Mouse (Mus musculus): ENCODE measurements around the gene Anp32e.
"Not testable (repeated sequence)": the region's sequence is repeated elsewhere in the genome, so short reads cannot be mapped to it uniquely, and the experiment has no call there.

Anp32e gene

GRCm38 (mm10) chr3:95928658-95929503, at the start of gene Anp32e:
Anp32e (plus strand) TSS chr3:95929246.
- DNase-seq = peak; percentile 97

DNA sequence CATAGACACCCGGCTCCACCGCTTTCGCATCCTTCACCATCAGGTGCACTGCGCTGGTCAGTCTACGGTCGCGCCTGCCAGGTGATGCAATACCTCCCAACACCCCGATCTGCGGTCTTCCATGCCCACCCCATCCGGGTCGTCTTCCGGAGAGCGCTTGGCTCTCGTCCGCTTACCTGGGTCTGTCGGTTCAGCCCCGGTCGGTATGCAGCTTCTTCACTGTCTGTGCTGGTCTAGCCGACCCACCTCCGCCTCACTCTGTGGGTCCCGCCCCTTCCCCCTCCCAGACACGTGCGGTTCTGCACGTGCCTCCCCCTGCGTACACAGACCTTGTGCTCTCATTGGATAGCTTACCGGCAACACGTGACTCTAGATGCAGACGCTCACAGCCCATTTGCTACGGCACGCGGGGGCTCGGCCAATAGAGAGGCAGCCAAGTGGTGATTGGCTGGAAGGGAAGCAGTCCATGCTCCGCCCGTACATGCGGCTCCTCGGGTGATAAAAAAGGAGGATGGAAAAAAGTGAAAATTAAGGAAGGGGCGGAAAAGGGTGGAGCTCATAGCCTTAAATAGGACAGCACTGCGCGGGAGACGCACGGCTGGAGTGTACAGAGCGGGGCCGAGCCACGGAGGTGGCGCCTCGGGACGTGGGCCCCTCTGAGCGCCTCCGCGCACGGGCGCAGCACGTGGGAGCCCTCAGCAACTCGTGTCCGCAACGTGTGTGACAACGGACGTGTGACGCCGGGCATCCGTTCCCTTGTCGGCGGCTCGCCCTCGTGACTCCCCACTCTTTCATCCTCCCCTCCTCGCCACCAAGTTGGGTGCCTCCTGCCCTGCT, 46.8 kb upstream of the Anp32e start, which contains the start of gene Ciart:
Gene Ciart (minus strand): TSS at position 273 of the 837 bp plus-strand sequence.
- DNase-seq = peak; percentile 92

GRCm38 (mm10) chr3:95882816-95883425, 46.1 kb upstream of the Anp32e start:
- peak; percentile 76 for DNase-seq

GRCm38 (mm10) chr3:95884400-95884799, 44.6 kb upstream of the Anp32e start:
- DNase-seq = no peak

DNA sequence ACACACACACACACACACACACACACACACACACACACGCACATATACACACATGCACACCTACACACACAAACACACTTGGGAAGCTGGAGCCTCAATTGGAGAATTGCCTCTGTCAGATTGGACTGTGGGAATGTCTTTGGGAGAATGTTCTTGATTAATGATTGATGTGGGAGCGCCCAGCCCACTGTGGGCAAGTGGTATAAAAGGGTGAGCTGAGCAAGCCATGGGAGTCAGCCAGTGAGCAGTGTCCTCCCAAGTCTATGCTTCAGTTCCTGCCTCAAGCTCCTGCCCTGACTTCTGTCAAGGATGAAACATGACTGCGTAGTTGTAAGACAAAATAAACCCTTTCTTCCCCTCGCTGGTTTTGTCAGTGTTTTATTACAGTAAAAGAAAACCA, 41.5 kb upstream of the Anp32e start:
- DNase-seq = peak; percentile 66

- DNase-seq = no peak
Observed at GRCm38 (mm10) chr3:95889664-95890063, 39.4 kb upstream of the Anp32e start.

GRCm38 (mm10) chr3:95891211-95892065, 37.6 kb upstream of the Anp32e start, which contains the start of gene BC028528:
BC028528 (minus strand) TSS chr3:95892005.
- DNase-seq = no peak

DNA sequence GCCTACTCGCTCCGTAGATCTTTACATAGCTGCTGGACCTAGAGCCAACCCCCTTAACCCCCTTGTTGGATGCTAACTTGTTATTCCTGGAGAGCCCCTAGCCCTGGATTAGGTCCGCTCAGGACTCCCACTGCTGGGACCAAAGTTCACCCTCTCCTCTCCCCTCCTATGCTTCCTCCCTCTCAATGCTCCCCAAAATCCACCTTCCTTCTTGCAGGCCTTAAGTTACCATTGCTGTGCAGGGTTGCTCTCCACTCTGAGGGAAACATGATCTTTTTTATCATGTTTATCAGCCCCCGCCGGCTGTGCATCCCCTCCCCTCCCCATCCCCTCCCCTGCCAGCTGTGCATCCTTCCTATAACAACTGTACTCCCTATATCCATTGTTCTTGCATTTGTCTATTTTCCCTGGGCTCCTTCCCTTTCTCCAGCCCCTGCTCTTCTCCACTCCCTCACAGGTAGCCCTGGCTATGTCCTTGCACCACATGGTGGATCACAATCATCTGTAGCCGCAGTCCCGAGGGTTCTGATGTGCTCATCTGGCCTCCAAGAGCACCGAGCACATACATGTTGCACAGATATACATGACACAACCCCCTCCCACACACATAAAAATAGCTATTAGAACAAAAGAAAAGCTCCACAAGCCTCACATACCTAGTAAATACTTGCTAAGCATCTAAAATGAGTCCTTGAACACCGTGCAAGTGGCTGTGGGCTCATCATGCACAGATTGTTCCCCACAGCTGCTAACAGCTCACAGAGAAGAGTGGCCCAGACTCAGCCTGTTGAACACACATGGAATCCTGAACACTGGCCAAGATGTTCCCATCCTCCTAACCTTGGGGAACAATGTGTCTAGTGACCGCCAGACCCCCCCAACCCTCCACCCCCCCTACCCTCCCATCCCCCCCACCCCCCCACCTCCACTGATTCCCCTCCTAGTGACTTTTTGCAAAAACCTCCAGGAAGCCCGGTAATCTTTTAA, 36.7 kb upstream of the Anp32e start:
- DNase-seq = no peak

GRCm38 (mm10) chr3:95893126-95893525, 35.9 kb upstream of the Anp32e start:
- no peak for DNase-seq

- DNase-seq = peak; percentile 95
Observed at GRCm38 (mm10) chr3:95893606-95894316, 35.3 kb upstream of the Anp32e start, which contains the start of gene Aph1a. Aph1a (plus strand) TSS chr3:95893969.

DNA sequence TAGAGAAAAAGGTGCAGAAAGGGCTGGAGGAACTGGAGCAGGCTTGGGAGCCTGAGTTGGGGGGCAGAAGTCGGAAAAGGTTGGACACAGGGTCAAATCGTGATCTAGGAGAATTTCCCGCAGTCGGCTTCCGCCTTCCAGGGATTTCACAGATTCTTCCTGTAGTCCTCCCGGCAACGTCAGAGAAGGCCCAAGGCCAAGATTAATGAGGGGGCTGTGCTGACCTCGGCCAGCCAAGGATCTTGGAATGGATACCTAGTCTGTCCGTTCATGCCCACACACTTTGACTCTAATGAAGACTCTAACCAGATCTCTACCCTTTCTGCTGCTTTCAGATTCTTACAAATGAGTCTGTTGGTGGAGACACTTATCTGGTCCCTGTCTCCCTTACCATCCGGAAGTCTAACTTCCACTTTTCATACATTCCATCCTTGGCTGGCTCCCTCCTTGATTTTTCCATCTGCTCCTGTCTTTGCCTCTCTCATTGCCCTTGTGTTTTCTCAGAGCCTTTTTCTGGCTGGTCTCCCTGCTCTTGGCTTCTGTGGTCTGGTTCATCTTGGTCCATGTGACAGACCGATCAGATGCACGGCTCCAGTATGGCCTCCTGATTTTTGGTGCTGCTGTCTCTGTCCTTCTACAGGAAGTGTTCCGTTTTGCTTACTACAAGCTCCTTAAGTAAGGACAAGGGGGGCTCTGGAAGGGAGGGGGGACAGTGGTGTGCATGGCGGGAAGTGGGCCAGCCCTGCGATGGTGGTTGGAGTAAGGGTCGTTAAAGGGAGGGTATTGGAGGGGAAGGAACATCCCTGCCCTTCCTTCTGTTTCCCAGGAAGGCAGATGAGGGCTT, 34.5 kb upstream of the Anp32e start:
- DNase-seq = peak; percentile 78

DNA sequence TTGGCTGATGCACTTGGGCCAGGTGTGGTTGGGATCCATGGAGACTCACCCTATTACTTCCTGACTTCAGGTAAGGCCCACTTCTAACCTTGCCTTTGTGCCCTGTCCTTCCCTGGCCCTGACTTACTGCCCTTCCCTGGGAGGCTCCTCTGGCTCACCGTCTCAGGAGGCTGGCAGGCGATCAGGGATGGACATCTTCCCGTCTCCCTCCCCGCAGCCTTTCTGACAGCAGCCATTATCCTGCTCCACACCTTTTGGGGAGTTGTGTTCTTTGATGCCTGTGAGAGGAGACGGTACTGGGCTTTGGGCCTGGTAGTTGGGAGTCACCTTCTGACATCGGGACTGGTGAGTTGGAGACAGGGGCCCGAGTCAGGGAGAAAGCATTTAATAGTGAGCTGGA, 33.5 kb upstream of the Anp32e start:
- not testable (repeated sequence) for DNase-seq

DNA sequence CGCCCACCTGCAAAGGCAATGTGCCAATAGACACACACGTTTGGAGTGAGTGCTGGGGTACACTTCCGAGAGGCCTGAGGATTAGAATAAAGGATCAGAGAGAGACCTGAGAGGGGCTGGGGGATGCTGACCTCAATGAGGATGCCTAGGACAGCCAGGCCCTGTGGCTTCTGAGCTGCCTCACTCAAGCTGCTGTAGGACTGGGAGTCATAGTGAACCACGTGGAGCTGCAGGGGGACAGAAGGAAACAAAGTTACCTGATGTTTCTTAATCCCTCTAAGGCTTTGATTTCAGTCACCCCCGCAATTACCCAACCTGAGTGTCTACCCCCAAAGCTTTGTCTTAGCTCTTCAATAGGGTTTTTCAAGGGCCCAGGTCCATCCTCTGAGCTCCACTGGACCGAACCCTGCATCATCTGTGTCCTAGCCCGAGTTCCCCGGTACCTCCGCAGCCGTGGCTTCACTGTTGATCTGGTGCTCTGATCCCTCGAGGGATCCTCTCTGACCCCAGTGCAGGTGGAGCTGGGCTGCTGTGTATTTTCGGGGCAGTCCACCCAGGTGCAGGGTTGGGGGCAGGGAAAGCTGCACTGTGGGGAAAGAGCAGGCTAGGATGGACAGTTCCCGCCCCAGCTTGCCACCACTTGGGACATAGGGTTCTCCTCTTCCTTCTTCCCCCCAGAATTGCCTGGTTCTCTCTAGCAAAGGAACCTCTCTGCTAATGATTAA, 29.1 kb upstream of the Anp32e start:
- no peak for DNase-seq

DNA sequence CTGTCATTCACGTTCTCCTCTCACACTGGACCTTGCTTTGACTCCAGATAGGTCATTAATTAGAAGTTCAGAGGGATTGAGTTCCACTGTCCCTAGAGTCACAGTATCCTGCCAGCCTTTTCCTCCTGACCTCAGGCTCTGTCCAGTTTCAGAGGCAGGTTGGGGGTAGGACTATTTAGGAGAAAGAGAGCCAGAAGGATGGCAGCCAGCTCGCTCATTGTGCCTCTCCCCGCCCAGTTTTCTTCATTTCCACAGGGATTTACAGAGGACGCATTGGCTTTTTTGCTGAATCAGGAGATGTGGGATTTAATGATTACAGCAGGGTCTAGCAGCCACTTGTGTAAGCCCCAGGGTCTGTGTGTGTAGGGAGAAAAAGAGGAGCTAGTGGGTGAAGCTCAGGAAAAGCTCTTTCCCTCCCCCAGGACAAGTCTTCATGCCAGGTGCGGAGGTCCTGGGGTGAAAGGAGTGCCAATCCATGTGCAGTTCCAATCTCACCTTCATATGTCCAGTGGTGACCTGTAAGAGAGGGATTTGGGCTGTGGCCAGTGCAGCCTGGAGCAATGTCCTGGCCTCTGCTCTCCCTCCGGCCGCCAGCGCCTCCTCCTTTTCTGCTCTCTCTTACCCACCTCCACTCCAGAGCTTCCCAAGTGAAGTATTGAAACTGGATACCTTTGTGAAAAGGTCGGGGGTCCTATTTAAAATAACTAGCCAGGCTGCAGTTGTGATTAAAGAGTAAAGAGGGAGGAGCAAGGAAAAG, 27.3 kb upstream of the Anp32e start:
- DNase-seq = peak; percentile 70

GRCm38 (mm10) chr3:95902373-95902625, 26.7 kb upstream of the Anp32e start:
- no peak for DNase-seq

DNA sequence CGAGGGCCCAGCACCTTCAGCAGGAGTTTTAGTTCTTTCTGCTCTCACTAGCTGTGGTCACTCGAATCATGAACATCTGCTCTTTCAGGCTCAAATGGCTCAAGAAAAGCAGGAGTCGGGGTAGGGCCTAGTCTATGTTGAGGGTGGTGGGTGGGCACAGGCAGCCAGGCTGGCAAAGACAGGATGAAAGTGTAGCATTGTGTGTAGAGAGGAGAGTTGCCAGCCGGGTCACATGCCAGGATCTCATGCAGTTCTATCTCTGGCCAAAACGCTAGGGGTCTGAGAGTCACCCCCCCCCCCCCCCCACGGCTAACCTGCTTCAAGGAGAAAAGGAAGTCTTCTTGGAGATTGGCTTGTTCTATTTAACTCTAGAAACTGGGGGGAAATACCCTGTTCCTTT, 26.4 kb upstream of the Anp32e start:
- no peak for DNase-seq

- peak; percentile 65 for DNase-seq
Observed at GRCm38 (mm10) chr3:95903753-95904502, 25.1 kb upstream of the Anp32e start.
